Mouse (Mus musculus): ENCODE results near the gene Dpy30.

The Dpy30 gene

GRCm38 (mm10) chr17:74264333-74265155 lies 59.2 kb downstream of the Dpy30 start:
- DNase-seq (ENCODE audit: low spot score), result peak; percentile 16

GRCm38 (mm10) chr17:74262415-74262814 lies 61.3 kb downstream of the Dpy30 start:
- no peak for DNase-seq (ENCODE audit: low spot score)
